Mouse (Mus musculus): ENCODE data around the gene Ddx47. TPM values are rescaled to one million over a fixed set of nuclear protein-coding genes. Genes with fewer than 3 reads are reported as not detected.
A peak's percentile ranks its signal among the peaks of the same experiment; 100 is the strongest.

Gene Ddx47
- total RNA-seq, 1 experiment = 75.1 TPM

- Histone ChIP-seq H3K27ac (ENCODE audit: insufficient read depth, low read depth, low read length, poor library complexity, severe bottlenecking) (no peak overlapping the region), H3K4me1 (ENCODE audit: control insufficient read depth in 2 of 2, insufficient read depth in 2 of 2, low read length in 2 of 2, poor library complexity in 1 of 2) (no peaks in the 10 kb centered on the region), H3K9ac (ENCODE audit: insufficient read depth, low read depth, low read length, poor library complexity, severe bottlenecking) (no peak overlapping the region), H3K4me3 (ENCODE audit: insufficient read depth in 1 of 2, low read depth in 1 of 2, low read length in 2 of 2, poor library complexity in 1 of 2, severe bottlenecking in 1 of 2) (no peak overlapping the region), H3K9me3 (ENCODE audit: control insufficient read depth, insufficient read depth, low read depth, low read length) (no peaks in the 10 kb centered on the region), H3K36me3 (ENCODE audit: control insufficient read depth, insufficient read depth, low read length, poor library complexity, severe bottlenecking) (no peaks in the 10 kb centered on the region)
- TF ChIP-seq ZNF384 (IDR thresholded peaks at IDR 0.05; ENCODE audit: low read depth, low read length) (no peak), HCFC1 (IDR thresholded peaks at IDR 0.05; ENCODE audit: borderline replicate concordance, insufficient read depth, low read length) (no peak), MAFK (IDR thresholded peaks at IDR 0.05; ENCODE audit: insufficient read depth, low read depth, low read length) (no peak), ZC3H11A (IDR thresholded peaks at IDR 0.05; ENCODE audit: borderline replicate concordance, low read depth, low read length) (no peak), CHD2 (IDR thresholded peaks at IDR 0.05; ENCODE audit: low read depth, low read length) (no peak)
- in situ Hi-C loops (cut with MboI; ENCODE audit: low sequenced_read_pairs in 2 of 2, unreplicated experiment in 2 of 2) = no loop called here
- no peak for DNase-seq (ENCODE audit: low read depth, low spot score)
These were observed 20.7 kb upstream of the Ddx47 start for GRCm38 (mm10) chr6:134990674-134991073.

DNA sequence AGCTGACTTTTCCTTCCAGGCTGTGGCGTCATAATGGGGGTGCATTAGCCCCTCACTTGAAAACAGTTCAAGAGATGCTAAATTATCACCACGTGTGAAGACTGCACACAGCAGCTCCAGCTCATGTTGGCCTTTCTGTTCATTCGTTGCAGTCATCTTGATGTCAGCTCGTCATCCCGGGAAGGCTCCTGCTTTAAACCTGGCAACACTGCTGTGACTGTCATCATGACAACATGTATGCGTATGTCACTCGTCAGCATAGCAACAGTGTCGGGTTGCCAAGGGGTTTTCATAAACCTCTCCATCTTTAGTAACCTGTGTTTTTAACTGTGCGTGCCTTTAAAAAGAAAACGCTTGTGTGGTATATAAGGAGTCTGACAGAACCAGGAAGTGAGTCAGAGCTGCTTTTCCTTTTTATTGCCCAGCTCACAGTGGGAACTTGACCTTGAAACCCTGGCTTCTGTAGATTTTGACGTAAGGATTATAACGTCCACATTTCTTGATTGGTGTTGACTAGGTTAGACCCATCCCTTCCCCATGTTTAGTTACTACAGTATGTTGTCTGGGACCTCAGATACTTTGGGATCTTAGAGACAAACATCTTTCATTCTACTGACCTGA lies 17.3 kb upstream of the Ddx47 start:
- DNase-seq (ENCODE audit: low read depth, low spot score) = no peak
- H3K36me3 ChIP-seq (ENCODE audit: control insufficient read depth, insufficient read depth, low read length, poor library complexity, severe bottlenecking) = no peaks in the 10 kb centered on the region
- H3K4me3 ChIP-seq (ENCODE audit: insufficient read depth in 1 of 2, low read depth in 1 of 2, low read length in 2 of 2, poor library complexity in 1 of 2, severe bottlenecking in 1 of 2) = no peak overlapping the region
- H3K27ac ChIP-seq (ENCODE audit: insufficient read depth, low read depth, low read length, poor library complexity, severe bottlenecking) = no peak overlapping the region
- no peak for TF ChIP-seq ZC3H11A (IDR thresholded peaks at IDR 0.05; ENCODE audit: borderline replicate concordance, low read depth, low read length)
- no peak for TF ChIP-seq HCFC1 (IDR thresholded peaks at IDR 0.05; ENCODE audit: borderline replicate concordance, insufficient read depth, low read length)
- TF ChIP-seq CHD2 (IDR thresholded peaks at IDR 0.05; ENCODE audit: low read depth, low read length) = no peak
- no peak for TF ChIP-seq ZNF384 (IDR thresholded peaks at IDR 0.05; ENCODE audit: low read depth, low read length)
- TF ChIP-seq MAFK (IDR thresholded peaks at IDR 0.05; ENCODE audit: insufficient read depth, low read depth, low read length) = no peak
- H3K9ac ChIP-seq (ENCODE audit: insufficient read depth, low read depth, low read length, poor library complexity, severe bottlenecking) = no peak overlapping the region
- in situ Hi-C loops (cut with MboI; ENCODE audit: low sequenced_read_pairs in 2 of 2, unreplicated experiment in 2 of 2) = no loop called here
- no peaks in the 10 kb centered on the region for H3K9me3 ChIP-seq (ENCODE audit: control insufficient read depth, insufficient read depth, low read depth, low read length)
- no peaks in the 10 kb centered on the region for H3K4me1 ChIP-seq (ENCODE audit: control insufficient read depth in 2 of 2, insufficient read depth in 2 of 2, low read length in 2 of 2, poor library complexity in 1 of 2)

- TF ChIP-seq CHD2 (IDR thresholded peaks at IDR 0.05; ENCODE audit: low read depth, low read length) (no peak), MAFK (IDR thresholded peaks at IDR 0.05; ENCODE audit: insufficient read depth, low read depth, low read length) (no peak), HCFC1 (IDR thresholded peaks at IDR 0.05; ENCODE audit: borderline replicate concordance, insufficient read depth, low read length) (no peak), ZNF384 (IDR thresholded peaks at IDR 0.05; ENCODE audit: low read depth, low read length) (no peak), ZC3H11A (IDR thresholded peaks at IDR 0.05; ENCODE audit: borderline replicate concordance, low read depth, low read length) (no peak)
- no peak overlapping the region for H3K4me3 ChIP-seq (ENCODE audit: insufficient read depth in 1 of 2, low read depth in 1 of 2, low read length in 2 of 2, poor library complexity in 1 of 2, severe bottlenecking in 1 of 2)
- H3K9me3 ChIP-seq (ENCODE audit: control insufficient read depth, insufficient read depth, low read depth, low read length) = no peaks in the 10 kb centered on the region
- H3K9ac ChIP-seq (ENCODE audit: insufficient read depth, low read depth, low read length, poor library complexity, severe bottlenecking) = no peak overlapping the region
- H3K36me3 ChIP-seq (ENCODE audit: control insufficient read depth, insufficient read depth, low read length, poor library complexity, severe bottlenecking) = no peaks in the 10 kb centered on the region
- H3K4me1 ChIP-seq (ENCODE audit: control insufficient read depth in 2 of 2, insufficient read depth in 2 of 2, low read length in 2 of 2, poor library complexity in 1 of 2) = no peaks in the 10 kb centered on the region
- in situ Hi-C loops (cut with MboI; ENCODE audit: low sequenced_read_pairs in 2 of 2, unreplicated experiment in 2 of 2) = no loop called here
- no peak for DNase-seq (ENCODE audit: low read depth, low spot score)
- H3K27ac ChIP-seq (ENCODE audit: insufficient read depth, low read depth, low read length, poor library complexity, severe bottlenecking) = no peak overlapping the region
These were observed 16.4 kb upstream of the Ddx47 start for GRCm38 (mm10) chr6:134994985-134995384.

DNA sequence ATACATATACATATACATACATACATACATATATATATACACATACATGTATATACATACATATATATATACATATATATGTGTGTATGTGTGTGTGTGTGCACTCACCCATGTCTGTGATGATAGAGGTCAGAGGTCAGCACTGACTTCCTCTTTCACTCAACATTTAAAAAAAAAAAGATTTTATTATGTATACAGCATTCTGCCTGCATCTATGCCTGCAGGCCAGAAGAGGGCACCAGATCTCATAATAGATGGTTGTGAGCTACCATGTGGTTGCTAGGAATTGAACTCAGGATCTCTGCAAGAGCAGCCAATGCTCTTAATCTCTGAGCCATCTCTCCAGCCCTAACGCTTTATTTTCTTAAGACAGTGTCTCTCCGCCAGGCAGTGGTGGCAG lies 14.5 kb upstream of the Ddx47 start:
- Histone ChIP-seq H3K9ac (ENCODE audit: insufficient read depth, low read depth, low read length, poor library complexity, severe bottlenecking) (no peak overlapping the region), H3K4me3 (ENCODE audit: insufficient read depth in 1 of 2, low read depth in 1 of 2, low read length in 2 of 2, poor library complexity in 1 of 2, severe bottlenecking in 1 of 2) (no peak overlapping the region), H3K36me3 (ENCODE audit: control insufficient read depth, insufficient read depth, low read length, poor library complexity, severe bottlenecking) (no peaks in the 10 kb centered on the region), H3K9me3 (ENCODE audit: control insufficient read depth, insufficient read depth, low read depth, low read length) (no peaks in the 10 kb centered on the region), H3K27ac (ENCODE audit: insufficient read depth, low read depth, low read length, poor library complexity, severe bottlenecking) (no peak overlapping the region), H3K4me1 (ENCODE audit: control insufficient read depth in 2 of 2, insufficient read depth in 2 of 2, low read length in 2 of 2, poor library complexity in 1 of 2) (no peaks in the 10 kb centered on the region)
- DNase-seq (ENCODE audit: low read depth, low spot score) = no peak
- no peak for TF ChIP-seq CHD2 (IDR thresholded peaks at IDR 0.05; ENCODE audit: low read depth, low read length)
- no peak for TF ChIP-seq HCFC1 (IDR thresholded peaks at IDR 0.05; ENCODE audit: borderline replicate concordance, insufficient read depth, low read length)
- peak; percentile 59; the same call in 1 of the 2 replicates for TF ChIP-seq ZNF384 (IDR thresholded peaks at IDR 0.05; ENCODE audit: low read depth, low read length)
- in situ Hi-C loops (cut with MboI; ENCODE audit: low sequenced_read_pairs in 2 of 2, unreplicated experiment in 2 of 2) = no loop called here

GRCm38 (mm10) chr6:134998076-134998475 lies 13.3 kb upstream of the Ddx47 start:
- no peak overlapping the region for H3K27ac ChIP-seq (ENCODE audit: insufficient read depth, low read depth, low read length, poor library complexity, severe bottlenecking)
- H3K4me1 ChIP-seq (ENCODE audit: control insufficient read depth in 2 of 2, insufficient read depth in 2 of 2, low read length in 2 of 2, poor library complexity in 1 of 2) = no peaks in the 10 kb centered on the region
- no peak for DNase-seq (ENCODE audit: low read depth, low spot score)
- in situ Hi-C loops (cut with MboI; ENCODE audit: low sequenced_read_pairs in 2 of 2, unreplicated experiment in 2 of 2) = no loop called here
- H3K36me3 ChIP-seq (ENCODE audit: control insufficient read depth, insufficient read depth, low read length, poor library complexity, severe bottlenecking) = no peaks in the 10 kb centered on the region
- TF ChIP-seq CHD2 (IDR thresholded peaks at IDR 0.05; ENCODE audit: low read depth, low read length) (no peak), ZC3H11A (IDR thresholded peaks at IDR 0.05; ENCODE audit: borderline replicate concordance, low read depth, low read length) (no peak), MAFK (IDR thresholded peaks at IDR 0.05; ENCODE audit: insufficient read depth, low read depth, low read length) (no peak), HCFC1 (IDR thresholded peaks at IDR 0.05; ENCODE audit: borderline replicate concordance, insufficient read depth, low read length) (no peak), ZNF384 (IDR thresholded peaks at IDR 0.05; ENCODE audit: low read depth, low read length) (no peak)
- no peaks in the 10 kb centered on the region for H3K9me3 ChIP-seq (ENCODE audit: control insufficient read depth, insufficient read depth, low read depth, low read length)
- H3K9ac ChIP-seq (ENCODE audit: insufficient read depth, low read depth, low read length, poor library complexity, severe bottlenecking) = no peak overlapping the region
- H3K4me3 ChIP-seq (ENCODE audit: insufficient read depth in 1 of 2, low read depth in 1 of 2, low read length in 2 of 2, poor library complexity in 1 of 2, severe bottlenecking in 1 of 2) = no peak overlapping the region

Measured in ES-E14 (cell line).